Mouse (Mus musculus): ENCODE data around the gene Gm49450.

GRCm38 (mm10) chr15:98953401-98954356, at the start of gene Gm49450, which contains the start of gene Tuba1a:
- TF ChIP-seq CTCF (IDR thresholded peaks at IDR 0.05; ENCODE audit: control insufficient read depth, insufficient read depth, insufficient replicate concordance, low read depth, low read length) (no peak), POLR2A (IDR thresholded peaks at IDR 0.05; ENCODE audit: control insufficient read depth, low read depth, low read length) (peak; percentile 85)

All from testis, adult 2 months (tissue).